Mouse (Mus musculus) forebrain, embryonic 11.5 days (tissue): ENCODE data around the gene Trpc7. TPM values are rescaled to one million over a fixed set of nuclear protein-coding genes. Genes with fewer than 3 reads are reported as not detected.

ENCODE experiments used
- ATAC-seq: fragments of 200-750 bp; cut with Nextera tagmentation; replicated peaks from 2 replicates; pipeline ENCODE4 v1.8.0; 2017; ENCODE audit warnings: moderate TSS enrichment; ENCODE audit not compliant: low FRiP score
- DNase-seq: peaks from one replicate; pipeline ENCODE4 v3.0.0-alpha.2; 2017; ENCODE audit warnings: low spot score
- H3K27ac ChIP-seq: fragments of 300-500 bp; sonication (generic); 2 replicates; pipeline ENCODE4 v1.5.1; 2014; ENCODE audit warnings: low read depth, low read length
- H3K27me3 ChIP-seq: fragments of 300-500 bp; sonication (generic); 2 replicates; pipeline ENCODE4 v1.6.1; 2014; ENCODE audit warnings: mild to moderate bottlenecking, low read length, mixed read lengths; ENCODE audit not compliant: control insufficient read depth, insufficient read depth
- H3K36me3 ChIP-seq: fragments of 300-500 bp; sonication (generic); 2 replicates; pipeline ENCODE4 v1.6.1; 2014; ENCODE audit warnings: mild to moderate bottlenecking, low read length, moderate library complexity, mixed read lengths; ENCODE audit not compliant: control insufficient read depth, insufficient read depth
- H3K4me1 ChIP-seq: fragments of 300-500 bp; sonication (generic); replicated peaks from 2 replicates; pipeline ENCODE4 v1.6.1; 2014; ENCODE audit warnings: low read length, mixed read lengths; ENCODE audit not compliant: control insufficient read depth, insufficient read depth
- H3K4me2 ChIP-seq: fragments of 300-500 bp; sonication (generic); 2 replicates; pipeline ENCODE4 v1.6.1; 2014; ENCODE audit warnings: low read depth, mild to moderate bottlenecking, low read length, moderate library complexity, mixed read lengths; ENCODE audit not compliant: severe bottlenecking
- H3K4me3 ChIP-seq: fragments of 300-500 bp; sonication (generic); 2 replicates; pipeline ENCODE4 v1.5.1; 2014; ENCODE audit warnings: low read depth, low read length
- H3K9ac ChIP-seq: fragments of 300-500 bp; sonication (generic); 2 replicates; pipeline ENCODE4 v1.6.1; 2014; ENCODE audit warnings: low read length
- H3K9me3 ChIP-seq: fragments of 300-500 bp; sonication (generic); 2 replicates; pipeline ENCODE4 v1.6.1; 2016; ENCODE audit warnings: low read length, mixed read lengths; ENCODE audit not compliant: control insufficient read depth
- WGBS: fragments of 180-500 bp; shearing (Covaris S2); extraction: QIAGEN DNeasy Blood & Tissue Kit; methylation state at CpG from one replicate; pipeline ENCODE4 v1.1.7; 2014; 5-methylcytosine and 5-hydroxymethylcytosine counted together
- polyA plus RNA-seq: library from polyadenylated mRNA; unstranded; fragments of >200 nt; fragmentation: Nextera tagmentation; extraction: Ambion mirVana; gene quantifications from 2 replicates; pipeline ENCODE4 v1.2.1, GENCODE M21; 2014

The Trpc7 gene
- polyA plus RNA-seq, 1 experiment from 2014 or later, result not detected

- ATAC-seq (no peak), DNase-seq (no peak)
- Histone ChIP-seq H3K4me2 (no peak overlapping the region), H3K9ac (no peak overlapping the region), H3K27me3 (no peaks in the 10 kb centered on the region), H3K27ac (no peak overlapping the region), H3K36me3 (no peaks in the 10 kb centered on the region), H3K9me3 (no peaks in the 10 kb centered on the region), H3K4me3 (no peak overlapping the region), H3K4me1 (no peaks in the 10 kb centered on the region)
- WGBS, result 86% methylated on average over 5 of the region's 5 CpGs
These were observed 1.2 kb downstream of the Trpc7 start for GRCm38 (mm10) chr13:56894543-56894942.

- Histone ChIP-seq H3K27me3 (no peaks in the 10 kb centered on the region), H3K9ac (no peak overlapping the region), H3K9me3 (no peaks in the 10 kb centered on the region), H3K4me2 (no peak overlapping the region), H3K27ac (no peak overlapping the region), H3K36me3 (no peaks in the 10 kb centered on the region), H3K4me1 (no peaks in the 10 kb centered on the region), H3K4me3 (no peak overlapping the region)
- ATAC-seq (no peak), DNase-seq (no peak)
- 55% methylated on average over 7 of the region's 7 CpGs for WGBS
These were observed 5.9 kb downstream of the Trpc7 start for GRCm38 (mm10) chr13:56889888-56890287.

GRCm38 (mm10) chr13:56882931-56883330, 12.9 kb downstream of the Trpc7 start:
- WGBS, result 91% methylated on average over 12 of the region's 12 CpGs
- Histone ChIP-seq H3K27ac (no peak overlapping the region), H3K4me1 (no peaks in the 10 kb centered on the region), H3K4me2 (no peak overlapping the region), H3K27me3 (no peaks in the 10 kb centered on the region), H3K4me3 (no peak overlapping the region), H3K9ac (no peak overlapping the region), H3K36me3 (no peaks in the 10 kb centered on the region), H3K9me3 (no peaks in the 10 kb centered on the region)
- DNase-seq (no peak), ATAC-seq (no peak)

GRCm38 (mm10) chr13:56864567-56864966, 31.2 kb downstream of the Trpc7 start:
- no peaks in the 10 kb centered on the region for H3K9me3 ChIP-seq
- no peaks in the 10 kb centered on the region for H3K36me3 ChIP-seq
- WGBS, result 82% methylated on average over 6 of the region's 6 CpGs
- H3K9ac ChIP-seq, result no peak overlapping the region
- no peaks in the 10 kb centered on the region for H3K27me3 ChIP-seq
- no peaks in the 10 kb centered on the region for H3K4me1 ChIP-seq
- DNase-seq (no peak), ATAC-seq (no peak)
- H3K4me3 ChIP-seq, result no peak overlapping the region
- H3K4me2 ChIP-seq, result no peak overlapping the region
- no peak overlapping the region for H3K27ac ChIP-seq

GRCm38 (mm10) chr13:56862011-56862410, 33.8 kb downstream of the Trpc7 start:
- no peak overlapping the region for H3K4me3 ChIP-seq
- DNase-seq (no peak), ATAC-seq (no peak)
- no peak overlapping the region for H3K27ac ChIP-seq
- WGBS, result 60% methylated on average over 6 of the region's 6 CpGs
- H3K4me1 ChIP-seq, result no peaks in the 10 kb centered on the region
- H3K9me3 ChIP-seq, result no peaks in the 10 kb centered on the region
- no peaks in the 10 kb centered on the region for H3K36me3 ChIP-seq
- H3K27me3 ChIP-seq, result no peaks in the 10 kb centered on the region
- H3K9ac ChIP-seq, result no peak overlapping the region
- H3K4me2 ChIP-seq, result no peak overlapping the region

GRCm38 (mm10) chr13:56854506-56854905, 41.3 kb downstream of the Trpc7 start:
- 85% methylated on average over 8 of the region's 8 CpGs for WGBS
- no peaks in the 10 kb centered on the region for H3K36me3 ChIP-seq
- H3K4me1 ChIP-seq, result no peaks in the 10 kb centered on the region
- no peak for ATAC-seq
- DNase-seq, result no peak
- H3K4me2 ChIP-seq, result no peak overlapping the region
- no peak overlapping the region for H3K27ac ChIP-seq
- H3K4me3 ChIP-seq, result no peak overlapping the region
- H3K27me3 ChIP-seq, result no peaks in the 10 kb centered on the region
- H3K9ac ChIP-seq, result no peak overlapping the region
- no peaks in the 10 kb centered on the region for H3K9me3 ChIP-seq

- Histone ChIP-seq H3K9me3 (no peaks in the 10 kb centered on the region), H3K36me3 (no peaks in the 10 kb centered on the region), H3K4me2 (no peak overlapping the region), H3K27me3 (no peaks in the 10 kb centered on the region), H3K4me1 (no peaks in the 10 kb centered on the region), H3K4me3 (no peak overlapping the region), H3K27ac (no peak overlapping the region), H3K9ac (no peak overlapping the region)
- ATAC-seq, result no peak
- WGBS, result 40% methylated on average over 5 of the region's 5 CpGs
- no peak for DNase-seq
These were observed 42.4 kb downstream of the Trpc7 start for GRCm38 (mm10) chr13:56853436-56853835.

- Histone ChIP-seq H3K27ac (no peak overlapping the region), H3K27me3 (no peaks in the 10 kb centered on the region), H3K36me3 (no peaks in the 10 kb centered on the region), H3K9ac (no peak overlapping the region), H3K4me2 (no peak overlapping the region), H3K4me1 (no peaks in the 10 kb centered on the region), H3K9me3 (no peaks in the 10 kb centered on the region), H3K4me3 (no peak overlapping the region)
- ATAC-seq, result no peak
- DNase-seq, result no peak
- WGBS, result 89% methylated on average over 3 of the region's 3 CpGs
These were observed 49.9 kb downstream of the Trpc7 start for GRCm38 (mm10) chr13:56845866-56846265.

GRCm38 (mm10) chr13:56815471-56815870, 80.3 kb downstream of the Trpc7 start:
- Histone ChIP-seq H3K9ac (no peak overlapping the region), H3K4me1 (no peaks in the 10 kb centered on the region), H3K36me3 (no peaks in the 10 kb centered on the region), H3K4me3 (no peak overlapping the region), H3K27me3 (no peaks in the 10 kb centered on the region), H3K9me3 (no peaks in the 10 kb centered on the region), H3K27ac (no peak overlapping the region), H3K4me2 (no peak overlapping the region)
- no peak for ATAC-seq
- DNase-seq, result no peak
- WGBS, result 93% methylated on average over 12 of the region's 12 CpGs
